Mouse (Mus musculus): ENCODE measurements around the gene Cela2a.

DNA sequence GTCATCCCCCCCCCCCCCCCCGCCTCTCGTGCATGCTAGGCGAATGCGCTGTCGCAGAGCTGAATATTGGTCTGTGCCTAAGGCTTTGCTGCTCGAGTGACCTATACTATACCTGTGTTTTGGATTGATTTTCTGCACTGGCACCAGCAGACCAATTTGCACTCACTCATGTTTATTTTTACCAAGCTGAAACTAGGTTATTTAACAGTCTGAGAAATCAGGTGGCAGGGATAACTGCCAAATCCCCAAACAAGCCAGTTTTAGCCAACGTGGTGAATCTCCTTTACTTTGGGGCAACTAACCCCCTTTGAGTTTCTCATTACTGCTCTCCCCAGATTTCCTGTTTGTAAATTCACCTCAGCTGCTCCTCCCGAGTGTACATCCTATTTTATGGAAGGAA is 34.0 kb downstream of the Cela2a start:
- TF ChIP-seq GATA1 (IDR thresholded peaks at IDR 0.05; ENCODE audit: low read length) = no peak
- TF ChIP-seq TAL1 (IDR thresholded peaks at IDR 0.05; ENCODE audit: low read length) = no peak

Measured in erythroblast, embryonic 14.5 days (primary cell).